Mouse (Mus musculus): ENCODE data around the gene Nuak1. TPM values are rescaled to one million over a fixed set of nuclear protein-coding genes. Genes with fewer than 3 reads are reported as not detected.

Gene Nuak1
- polyA plus RNA-seq, 1 experiment, result 5.7 TPM

DNA sequence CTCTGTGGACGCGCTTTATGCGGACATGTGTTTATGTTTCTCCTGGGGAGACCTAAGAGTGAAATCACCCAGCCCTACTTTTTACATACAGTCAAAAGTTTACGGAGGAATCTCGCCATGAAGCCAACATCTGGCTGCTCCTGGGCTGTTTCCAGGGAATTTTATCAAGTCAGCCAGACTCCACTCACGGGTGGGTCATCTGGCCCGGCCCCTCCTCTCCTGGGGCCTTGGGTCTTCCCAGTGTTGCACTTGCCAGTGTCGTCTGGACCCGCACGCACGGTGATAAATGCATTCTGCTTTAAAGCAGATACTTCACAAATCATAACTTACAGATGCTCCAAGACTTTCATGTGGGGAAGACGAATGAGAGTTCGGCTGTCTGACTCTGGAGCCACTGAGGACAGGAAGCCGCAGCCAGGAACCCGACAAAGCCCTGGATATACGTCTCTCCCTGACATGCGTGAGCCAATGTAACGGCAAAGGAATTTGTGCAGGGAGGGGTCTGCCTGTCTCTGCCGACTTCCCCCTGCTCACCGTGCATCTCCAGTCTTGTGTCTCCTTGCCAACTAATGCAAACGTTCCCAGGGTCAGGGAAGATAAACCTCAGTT, 7.1 kb downstream of the Nuak1 start:
- Histone ChIP-seq H3K27ac (ENCODE audit: control insufficient read depth, insufficient read depth, low read length) (no peak overlapping the region), H3K4me1 (replicated peaks; ENCODE audit: control insufficient read depth, insufficient read depth, low read length) (no peaks in the 10 kb centered on the region), H3K27me3 (ENCODE audit: control insufficient read depth, insufficient read depth, low read length) (no peaks in the 10 kb centered on the region), H3K36me3 (ENCODE audit: control insufficient read depth, insufficient read depth, low read length) (no peaks in the 10 kb centered on the region), H3K4me3 (ENCODE audit: control insufficient read depth, insufficient read depth, low read length) (no peak overlapping the region)
- DNase-seq, result no peak
- TF ChIP-seq CTCF (IDR thresholded peaks at IDR 0.05; ENCODE audit: borderline replicate concordance, control insufficient read depth, extremely low read depth, insufficient read depth, low read length, poor library complexity) (no peak), POLR2A (IDR thresholded peaks at IDR 0.05; ENCODE audit: control insufficient read depth, extremely low read depth, insufficient read depth, low read length, poor library complexity) (no peak)
- 93% methylated on average over 21 of the region's 21 CpGs for WGBS

DNA sequence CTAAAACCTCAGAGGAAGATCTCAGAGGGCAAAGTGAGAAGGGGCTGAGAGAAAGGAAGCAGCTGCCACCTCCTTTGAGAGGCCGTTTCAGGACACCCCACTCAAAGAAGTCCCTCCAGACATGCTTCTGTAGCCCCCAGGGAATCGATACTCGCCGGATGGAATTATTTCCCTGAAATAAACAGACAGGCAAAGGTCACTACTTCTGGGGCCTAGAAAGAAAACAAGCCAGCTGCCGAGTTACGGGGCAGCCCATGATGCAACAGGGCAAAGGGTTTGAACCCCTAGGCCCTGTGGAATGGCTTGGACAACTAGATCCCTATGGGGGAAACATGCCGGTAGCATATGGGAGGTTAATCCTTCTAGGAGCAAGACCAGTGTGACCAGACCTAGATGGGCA, 16.0 kb downstream of the Nuak1 start:
- Histone ChIP-seq H3K27me3 (ENCODE audit: control insufficient read depth, insufficient read depth, low read length) (no peaks in the 10 kb centered on the region), H3K4me3 (ENCODE audit: control insufficient read depth, insufficient read depth, low read length) (no peak overlapping the region), H3K4me1 (replicated peaks; ENCODE audit: control insufficient read depth, insufficient read depth, low read length) (peaks cover 8% of the 10 kb centered on the region; the same call in 1 of the 2 replicates), H3K36me3 (ENCODE audit: control insufficient read depth, insufficient read depth, low read length) (no peaks in the 10 kb centered on the region), H3K27ac (ENCODE audit: control insufficient read depth, insufficient read depth, low read length) (no peak overlapping the region)
- WGBS, result 61% methylated on average over 7 of the region's 7 CpGs
- DNase-seq, result no peak
- TF ChIP-seq POLR2A (IDR thresholded peaks at IDR 0.05; ENCODE audit: control insufficient read depth, extremely low read depth, insufficient read depth, low read length, poor library complexity), result no peak
- TF ChIP-seq CTCF (IDR thresholded peaks at IDR 0.05; ENCODE audit: borderline replicate concordance, control insufficient read depth, extremely low read depth, insufficient read depth, low read length, poor library complexity), result no peak

DNA sequence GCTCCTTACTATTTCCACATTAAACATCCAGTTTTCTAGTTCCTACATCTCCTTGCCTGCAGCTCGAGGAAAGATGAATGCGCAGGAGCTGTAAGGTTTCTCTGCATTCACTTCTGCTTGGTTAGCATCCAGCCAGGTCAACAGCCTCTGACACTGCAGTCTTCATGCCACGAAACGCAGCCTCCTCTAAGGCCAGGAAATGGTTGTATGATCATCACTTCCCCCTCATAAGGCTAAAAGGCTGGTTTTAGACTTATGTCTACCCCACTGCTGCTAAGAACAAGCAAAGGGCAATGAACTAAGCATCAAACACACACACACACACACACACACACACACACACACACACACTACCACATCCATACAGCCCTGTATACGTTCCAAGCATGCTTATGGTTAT, 16.5 kb downstream of the Nuak1 start:
- 7% methylated on average over 5 of the region's 5 CpGs for WGBS
- no peak for DNase-seq
- Histone ChIP-seq H3K27me3 (ENCODE audit: control insufficient read depth, insufficient read depth, low read length) (no peaks in the 10 kb centered on the region), H3K36me3 (ENCODE audit: control insufficient read depth, insufficient read depth, low read length) (no peaks in the 10 kb centered on the region), H3K4me1 (replicated peaks; ENCODE audit: control insufficient read depth, insufficient read depth, low read length) (peaks cover 8% of the 10 kb centered on the region; the same call in 1 of the 2 replicates), H3K4me3 (ENCODE audit: control insufficient read depth, insufficient read depth, low read length) (no peak overlapping the region), H3K27ac (ENCODE audit: control insufficient read depth, insufficient read depth, low read length) (no peak overlapping the region)
- no peak for TF ChIP-seq POLR2A (IDR thresholded peaks at IDR 0.05; ENCODE audit: control insufficient read depth, extremely low read depth, insufficient read depth, low read length, poor library complexity)
- TF ChIP-seq CTCF (IDR thresholded peaks at IDR 0.05; ENCODE audit: borderline replicate concordance, control insufficient read depth, extremely low read depth, insufficient read depth, low read length, poor library complexity), result no peak

DNA sequence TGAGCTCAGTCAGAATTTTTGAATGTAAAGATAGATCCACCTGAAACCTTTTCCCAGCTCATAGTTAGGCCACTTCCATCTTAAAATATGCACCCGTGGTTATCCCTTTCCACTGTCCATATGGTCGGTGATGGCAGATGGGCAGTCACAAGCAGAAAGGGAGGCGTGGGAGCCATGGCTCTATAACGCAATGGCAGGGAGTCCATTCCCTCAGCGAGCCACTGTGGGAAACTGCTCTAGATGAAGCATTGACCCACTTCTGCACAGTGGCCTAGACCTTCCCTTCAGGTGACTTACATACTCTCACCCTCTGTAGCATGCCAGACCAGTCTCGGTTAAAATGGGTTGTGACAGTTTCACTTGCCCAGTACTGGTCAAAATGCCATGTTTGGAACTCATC, 19.8 kb downstream of the Nuak1 start:
- TF ChIP-seq CTCF (IDR thresholded peaks at IDR 0.05; ENCODE audit: borderline replicate concordance, control insufficient read depth, extremely low read depth, insufficient read depth, low read length, poor library complexity) (no peak), POLR2A (IDR thresholded peaks at IDR 0.05; ENCODE audit: control insufficient read depth, extremely low read depth, insufficient read depth, low read length, poor library complexity) (no peak)
- 96% methylated on average over 6 of the region's 6 CpGs for WGBS
- peaks cover 8% of the 10 kb centered on the region; the same call in 1 of the 2 replicates for H3K4me1 ChIP-seq (replicated peaks; ENCODE audit: control insufficient read depth, insufficient read depth, low read length)

DNA sequence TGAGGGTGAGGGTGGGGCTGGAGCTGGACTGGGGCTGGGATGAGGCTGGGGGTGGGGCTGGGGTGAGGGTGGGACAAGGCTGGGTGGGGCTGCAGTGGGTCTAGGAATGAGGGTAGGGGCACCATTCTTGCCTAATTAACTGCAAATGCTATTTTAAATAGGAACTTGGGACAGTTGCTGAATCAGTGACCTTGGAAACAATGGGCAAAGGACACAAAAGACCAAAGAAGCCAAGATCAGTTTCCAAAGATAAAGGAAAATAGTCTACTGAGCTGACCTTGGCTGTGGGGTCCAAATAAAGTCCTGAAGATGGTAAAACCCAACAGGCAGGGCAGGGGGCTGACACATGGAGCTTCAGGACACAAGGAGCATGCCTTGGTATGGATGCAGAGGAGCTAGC, 22.0 kb downstream of the Nuak1 start:
- TF ChIP-seq POLR2A (IDR thresholded peaks at IDR 0.05; ENCODE audit: control insufficient read depth, extremely low read depth, insufficient read depth, low read length, poor library complexity) (no peak), CTCF (IDR thresholded peaks at IDR 0.05; ENCODE audit: borderline replicate concordance, control insufficient read depth, extremely low read depth, insufficient read depth, low read length, poor library complexity) (no peak)
- no peak overlapping the region for H3K27ac ChIP-seq (ENCODE audit: control insufficient read depth, insufficient read depth, low read length)
- no peaks in the 10 kb centered on the region for H3K36me3 ChIP-seq (ENCODE audit: control insufficient read depth, insufficient read depth, low read length)
- no peaks in the 10 kb centered on the region for H3K27me3 ChIP-seq (ENCODE audit: control insufficient read depth, insufficient read depth, low read length)
- no peak overlapping the region for H3K4me3 ChIP-seq (ENCODE audit: control insufficient read depth, insufficient read depth, low read length)
- 0 out of 2 replicates have a peak, but pooled peaks cover 3% of the 10 kb centered on the region for H3K4me1 ChIP-seq (replicated peaks; ENCODE audit: control insufficient read depth, insufficient read depth, low read length)
- DNase-seq, result no peak

More for the DNA sequence above, 19.8 kb downstream of the Nuak1 start:
- H3K36me3 ChIP-seq (ENCODE audit: control insufficient read depth, insufficient read depth, low read length), result no peaks in the 10 kb centered on the region
- no peaks in the 10 kb centered on the region for H3K27me3 ChIP-seq (ENCODE audit: control insufficient read depth, insufficient read depth, low read length)
- H3K4me3 ChIP-seq (ENCODE audit: control insufficient read depth, insufficient read depth, low read length), result no peak overlapping the region
- H3K27ac ChIP-seq (ENCODE audit: control insufficient read depth, insufficient read depth, low read length), result no peak overlapping the region
- DNase-seq, result no peak

DNA sequence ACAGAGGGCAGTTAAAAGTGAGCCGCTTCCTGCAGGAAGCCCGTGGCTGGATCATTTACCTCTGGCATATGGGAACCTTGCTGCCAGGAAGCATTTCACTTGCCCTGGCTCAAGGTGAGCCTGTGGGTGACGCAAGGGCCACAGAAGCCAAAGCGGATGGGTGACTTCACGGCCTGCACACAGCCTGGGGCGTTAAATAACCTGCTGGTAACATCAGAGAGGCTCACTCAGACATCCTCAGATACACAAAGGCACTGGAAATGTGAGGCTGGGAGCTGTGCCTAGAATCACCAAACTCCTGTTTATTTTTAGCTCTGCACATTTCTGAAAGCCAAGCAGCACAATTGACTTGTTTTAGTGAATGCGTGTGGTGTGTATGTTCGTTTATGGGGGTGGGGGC, 23.6 kb downstream of the Nuak1 start:
- H3K36me3 ChIP-seq (ENCODE audit: control insufficient read depth, insufficient read depth, low read length), result no peaks in the 10 kb centered on the region
- 90% methylated on average over 8 of the region's 8 CpGs for WGBS
- H3K4me1 ChIP-seq (replicated peaks; ENCODE audit: control insufficient read depth, insufficient read depth, low read length), result no peaks in the 10 kb centered on the region
- TF ChIP-seq CTCF (IDR thresholded peaks at IDR 0.05; ENCODE audit: borderline replicate concordance, control insufficient read depth, extremely low read depth, insufficient read depth, low read length, poor library complexity) (no peak), POLR2A (IDR thresholded peaks at IDR 0.05; ENCODE audit: control insufficient read depth, extremely low read depth, insufficient read depth, low read length, poor library complexity) (no peak)
- no peak for DNase-seq
- no peak overlapping the region for H3K27ac ChIP-seq (ENCODE audit: control insufficient read depth, insufficient read depth, low read length)
- H3K27me3 ChIP-seq (ENCODE audit: control insufficient read depth, insufficient read depth, low read length), result no peaks in the 10 kb centered on the region
- H3K4me3 ChIP-seq (ENCODE audit: control insufficient read depth, insufficient read depth, low read length), result no peak overlapping the region

Data from thymus, adult 2 months (tissue).